Mouse (Mus musculus) lung, adult 2 months (tissue): Measurements from ENCODE around the gene Dnase1l3.

Experiments
- CTCF ChIP-seq: fragments of 200-500 bp; IDR thresholded peaks from 2 replicates; pipeline ENCODE4 v1.5.1; 2011; ENCODE audit warnings: mild to moderate bottlenecking, low read length, control low read depth; ENCODE audit not compliant: insufficient read depth
- POLR2A ChIP-seq: fragments of 200-500 bp; IDR thresholded peaks from 2 replicates; pipeline ENCODE4 v1.6.1; 2011; ENCODE audit warnings: low read depth, mild to moderate bottlenecking, control low read depth, low read length, borderline replicate concordance; ENCODE audit errors: extremely low read depth

GRCm38 (mm10) chr14:7919309-7919708 is 75.1 kb downstream of the Dnase1l3 start:
- TF ChIP-seq CTCF, result no peak
- TF ChIP-seq POLR2A, result no peak
